Mouse (Mus musculus): ENCODE measurements around the gene Eif5a.

Gene Eif5a

DNA sequence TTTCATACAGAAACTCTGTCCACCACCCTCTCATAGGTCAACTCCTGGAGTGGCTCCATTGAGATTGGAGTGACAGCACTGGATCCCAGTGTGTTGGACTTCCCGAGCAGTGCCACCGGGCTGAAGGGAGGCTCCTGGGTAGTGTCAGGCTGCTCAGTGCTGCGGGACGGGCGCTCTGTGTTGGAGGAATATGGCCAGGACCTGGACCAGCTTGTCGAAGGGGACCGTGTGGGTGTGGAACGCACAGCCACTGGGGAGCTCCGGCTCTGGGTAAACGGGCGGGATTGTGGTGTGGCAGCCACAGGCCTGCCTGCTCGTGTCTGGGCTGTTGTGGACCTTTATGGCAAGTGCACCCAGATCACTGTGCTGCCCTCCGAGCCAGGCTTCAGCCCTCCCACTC is 18.8 kb downstream of the Eif5a start:
- DNase-seq (ENCODE audit: extremely low spot score), result no peak

DNA sequence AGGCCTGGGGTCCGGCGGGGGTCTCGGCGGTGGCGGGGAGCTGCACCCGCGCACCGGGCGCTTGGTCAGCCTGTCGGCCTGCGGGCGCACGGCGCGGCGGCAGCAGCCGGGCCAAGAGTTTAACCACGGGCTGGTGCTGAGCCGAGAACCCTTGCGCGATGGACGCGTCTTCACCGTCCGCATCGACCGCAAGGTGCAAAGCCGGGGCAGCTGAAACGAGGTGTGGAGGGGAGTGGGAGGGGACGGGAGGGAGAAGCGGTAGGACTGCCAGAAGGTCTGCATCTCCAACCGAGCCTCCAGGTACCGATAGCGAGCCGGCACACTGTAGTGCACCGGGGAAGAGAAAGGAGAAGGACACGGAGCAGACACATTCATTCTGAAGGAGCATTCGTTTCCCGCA is 19.8 kb downstream of the Eif5a start:
- no peak for DNase-seq (ENCODE audit: extremely low spot score)

- DNase-seq (ENCODE audit: extremely low spot score), result peak; percentile 92
These were observed 20.3 kb downstream of the Eif5a start for GRCm38 (mm10) chr11:69901406-69901846.

DNA sequence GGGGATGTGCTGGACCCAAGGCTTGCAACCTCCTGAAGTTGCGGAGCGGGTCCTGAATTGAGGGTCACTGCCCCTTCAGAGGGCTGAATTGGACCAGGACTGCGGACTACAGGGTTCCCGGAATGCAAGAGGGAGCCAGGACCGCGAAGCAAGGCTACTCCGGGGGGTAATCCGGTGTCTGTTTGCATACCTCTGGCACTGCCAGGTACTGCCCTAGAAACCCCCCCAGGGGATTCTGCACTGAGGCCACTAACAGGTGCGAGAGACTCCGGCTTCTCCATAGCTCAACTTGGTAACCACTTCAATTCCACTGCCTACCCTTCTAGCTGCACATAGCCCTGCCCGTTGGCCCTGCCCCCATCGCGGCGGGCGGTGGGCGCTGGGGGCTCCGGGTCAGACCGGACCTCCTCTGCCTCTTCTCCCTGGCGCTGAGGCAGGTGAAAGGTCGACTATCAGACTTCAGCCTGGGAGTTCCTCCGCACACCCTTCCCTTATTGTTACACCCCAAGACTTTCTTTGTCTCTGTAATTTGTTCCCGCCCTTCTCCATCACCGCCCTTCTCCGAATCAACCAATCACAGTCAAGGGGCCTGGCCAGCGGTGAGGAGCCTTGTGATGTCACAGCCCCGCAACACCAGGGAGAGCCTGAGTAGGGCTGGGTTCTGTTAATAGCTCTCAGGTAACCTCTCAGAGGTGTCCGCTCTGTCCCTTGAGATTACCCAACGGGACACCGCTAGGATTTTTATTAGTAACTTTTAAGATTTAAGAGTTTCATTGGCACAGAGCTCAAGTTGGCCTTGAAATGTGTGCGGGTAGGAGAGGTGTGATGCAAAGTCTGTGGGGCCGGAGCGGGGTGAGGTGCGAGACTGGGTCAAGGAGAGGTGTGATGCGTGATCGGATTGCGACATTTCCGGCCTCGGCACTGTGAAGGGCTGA is 21.0 kb downstream of the Eif5a start, which contains the start of the genes 2810408A11Rik and Neurl4:
2810408A11Rik (minus strand) TSS at position 517 of the 935 bp plus-strand sequence.
Neurl4 (plus strand) TSS at position 602 of the 935 bp plus-strand sequence.
- peak; percentile 94 for DNase-seq (ENCODE audit: extremely low spot score)

GRCm38 (mm10) chr11:69899870-69900269 is 21.9 kb downstream of the Eif5a start:
- no peak for DNase-seq (ENCODE audit: extremely low spot score)

- DNase-seq (ENCODE audit: extremely low spot score), result no peak
These were observed 26.5 kb downstream of the Eif5a start, which contains the start of gene Acap1 for GRCm38 (mm10) chr11:69895291-69895690. Acap1 (minus strand) TSS chr11:69895539.

GRCm38 (mm10) chr11:69894671-69895070 is 27.1 kb downstream of the Eif5a start:
- no peak for DNase-seq (ENCODE audit: extremely low spot score)

DNA sequence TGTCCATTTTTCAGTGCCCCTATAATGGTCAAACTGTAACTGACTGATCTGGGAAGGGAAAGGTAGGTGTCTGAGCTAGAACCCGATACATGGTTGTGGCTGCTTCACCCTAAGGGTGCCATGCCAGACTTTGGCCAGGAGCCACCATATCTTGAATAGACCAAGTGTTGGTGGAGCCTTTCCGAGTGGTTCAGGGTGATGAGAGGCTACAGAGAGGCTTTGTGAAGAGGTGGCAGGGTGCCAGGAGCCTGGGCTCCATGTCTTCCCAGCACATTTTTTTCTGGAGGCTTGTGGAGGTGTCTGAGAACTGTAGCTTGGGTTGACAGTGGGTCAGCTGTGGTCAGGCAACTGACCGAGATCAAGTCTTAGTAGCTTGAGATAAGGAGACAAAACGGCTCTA is 30.3 kb downstream of the Eif5a start:
- no peak for DNase-seq (ENCODE audit: extremely low spot score)

- DNase-seq (ENCODE audit: extremely low spot score), result no peak
These were observed 34.7 kb downstream of the Eif5a start for GRCm38 (mm10) chr11:69886907-69887635.

DNA sequence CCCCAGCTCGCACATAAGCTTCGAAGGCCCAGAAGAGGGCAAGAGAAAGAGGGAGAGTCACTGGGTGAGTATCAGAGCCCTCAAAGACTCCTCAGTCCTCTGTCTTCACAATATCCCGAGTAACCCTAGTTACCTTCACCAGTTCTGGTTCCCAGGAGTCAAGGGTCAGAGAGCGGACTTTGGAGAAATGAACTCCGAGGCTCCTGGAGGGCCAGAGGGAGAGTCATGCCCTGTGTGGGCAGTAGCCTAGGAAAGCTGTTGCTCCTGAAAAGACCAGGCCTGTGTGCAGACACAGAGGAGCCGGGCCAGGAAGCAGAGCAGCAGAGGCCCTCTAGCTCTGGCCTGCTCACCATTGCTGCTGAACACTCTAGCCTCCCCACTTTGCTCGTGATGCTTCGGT is 37.1 kb downstream of the Eif5a start:
- no peak for DNase-seq (ENCODE audit: extremely low spot score)

DNA sequence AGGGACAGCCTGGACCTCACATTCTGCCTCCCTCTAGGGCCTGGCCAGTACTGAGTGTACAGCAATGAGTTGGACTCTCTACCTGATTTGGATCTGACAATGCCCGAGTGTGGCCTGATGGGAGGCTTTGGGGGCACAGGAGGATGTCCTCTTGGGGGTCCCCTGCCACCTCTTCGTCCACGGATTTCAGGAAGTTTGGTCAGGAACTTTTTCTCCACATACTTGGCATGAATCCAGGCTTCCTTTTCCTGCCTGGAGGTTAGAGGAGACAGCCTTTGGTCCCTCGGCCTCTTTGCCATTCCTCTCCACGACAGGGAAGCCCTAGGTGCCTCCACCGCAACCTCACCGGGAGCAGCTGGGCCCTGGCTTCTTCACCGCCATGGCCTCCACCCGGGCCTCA is 37.5 kb downstream of the Eif5a start:
- DNase-seq (ENCODE audit: extremely low spot score), result no peak

GRCm38 (mm10) chr11:69883527-69884151 is 38.1 kb downstream of the Eif5a start:
- no peak for DNase-seq (ENCODE audit: extremely low spot score)

DNA sequence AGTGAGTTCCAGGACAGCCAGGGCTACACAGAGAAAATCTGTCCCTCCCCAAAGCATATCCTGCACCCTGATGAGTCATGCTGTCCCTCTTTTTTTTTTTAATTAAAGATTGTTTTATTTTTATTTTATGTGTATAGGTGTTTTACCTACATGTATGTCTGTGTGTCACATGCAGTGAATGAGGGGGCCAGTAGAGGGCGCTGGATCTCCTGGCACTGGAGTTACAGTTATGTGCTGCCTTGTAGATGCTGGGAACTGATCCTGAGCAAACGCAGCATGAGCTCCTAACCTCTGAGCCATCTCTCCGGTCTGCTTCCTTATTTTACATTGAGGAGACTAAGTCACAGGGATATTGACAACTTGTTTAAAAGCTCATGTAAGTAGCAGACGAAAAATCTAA is 38.7 kb downstream of the Eif5a start:
- no peak for DNase-seq (ENCODE audit: extremely low spot score)

DNA sequence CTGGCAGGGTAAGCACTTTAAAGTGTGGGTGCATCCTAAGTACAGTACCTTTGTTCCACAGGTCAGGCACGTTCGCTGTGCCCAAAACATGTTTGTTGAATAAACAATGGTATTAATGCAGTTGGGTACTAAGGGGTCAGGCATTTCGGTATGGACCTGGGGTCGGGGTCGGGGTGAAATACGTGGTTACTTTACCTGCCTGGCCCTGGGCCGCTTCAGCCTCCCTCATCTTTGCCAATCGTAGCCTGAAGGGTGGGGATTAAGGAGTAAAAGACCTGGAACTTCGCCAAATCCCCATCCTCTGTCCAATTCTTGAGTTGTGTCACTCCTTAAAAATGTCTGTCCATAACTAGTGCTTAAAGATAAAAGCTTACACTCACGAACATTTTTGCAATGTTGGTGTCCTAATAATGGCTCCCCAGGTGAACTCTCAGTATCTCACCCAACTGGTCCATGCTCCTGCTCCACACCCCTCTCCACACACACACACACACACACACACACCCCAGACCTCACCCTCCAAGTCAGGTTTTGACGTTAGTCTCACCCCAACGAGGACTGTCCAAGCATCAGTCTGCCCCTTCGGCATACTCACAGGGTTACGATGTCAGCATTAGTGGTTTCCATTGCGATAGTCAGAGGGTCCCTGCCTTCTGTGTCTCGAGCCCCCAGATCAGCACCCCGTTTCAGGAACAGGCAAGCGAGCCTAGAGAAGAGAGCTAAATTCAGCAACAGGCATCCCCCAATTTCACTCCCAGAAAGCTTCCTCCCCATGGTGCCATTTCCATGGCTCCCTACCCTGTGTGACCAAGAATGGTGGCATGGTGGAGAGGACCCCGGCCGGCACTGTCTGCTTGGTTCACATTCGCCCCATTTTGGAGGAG is 39.7 kb downstream of the Eif5a start:
- DNase-seq (ENCODE audit: extremely low spot score), result no peak

DNA sequence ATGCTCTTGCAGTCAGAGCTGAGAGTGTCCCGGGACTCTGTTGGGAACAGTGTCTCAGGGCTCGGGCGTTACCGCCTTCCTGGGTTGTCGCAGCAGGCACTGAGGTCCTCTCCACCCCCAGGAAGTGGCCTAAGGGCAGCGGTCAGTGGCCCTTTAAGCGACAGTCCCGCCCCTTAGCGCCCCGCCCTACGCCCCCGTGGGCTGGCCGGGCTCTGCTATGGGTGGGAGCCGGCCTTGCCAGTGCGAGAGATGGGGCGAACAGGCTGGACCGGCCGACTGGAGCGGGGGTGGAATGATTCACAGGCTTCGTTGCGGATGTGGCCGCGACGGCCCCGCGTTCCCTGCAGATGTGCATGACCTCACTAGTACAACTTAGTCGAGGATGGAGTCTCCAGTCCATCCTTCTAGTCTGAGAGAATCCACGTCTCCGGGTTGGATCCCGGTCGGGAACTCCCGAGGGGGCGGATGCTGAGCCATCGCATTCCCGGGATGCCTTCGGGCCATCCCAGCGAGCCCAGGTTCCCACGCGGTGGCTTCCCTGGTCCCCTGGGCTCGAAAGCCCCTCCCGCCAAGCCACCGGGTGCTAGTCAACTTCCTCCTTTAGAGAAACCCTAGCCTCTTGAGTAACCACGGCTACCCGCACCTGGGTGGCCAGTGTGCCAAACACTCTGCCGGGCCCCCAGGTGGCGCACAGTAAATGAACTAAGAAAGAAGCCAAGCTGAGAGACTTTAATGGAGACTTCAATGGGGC is 40.7 kb downstream of the Eif5a start, which contains the start of gene Kctd11:
Kctd11 (minus strand) TSS at position 554 of the 751 bp plus-strand sequence.
- peak; percentile 94 for DNase-seq (ENCODE audit: extremely low spot score)

GRCm38 (mm10) chr11:69880506-69880852 is 41.3 kb downstream of the Eif5a start:
- no peak for DNase-seq (ENCODE audit: extremely low spot score)

DNA sequence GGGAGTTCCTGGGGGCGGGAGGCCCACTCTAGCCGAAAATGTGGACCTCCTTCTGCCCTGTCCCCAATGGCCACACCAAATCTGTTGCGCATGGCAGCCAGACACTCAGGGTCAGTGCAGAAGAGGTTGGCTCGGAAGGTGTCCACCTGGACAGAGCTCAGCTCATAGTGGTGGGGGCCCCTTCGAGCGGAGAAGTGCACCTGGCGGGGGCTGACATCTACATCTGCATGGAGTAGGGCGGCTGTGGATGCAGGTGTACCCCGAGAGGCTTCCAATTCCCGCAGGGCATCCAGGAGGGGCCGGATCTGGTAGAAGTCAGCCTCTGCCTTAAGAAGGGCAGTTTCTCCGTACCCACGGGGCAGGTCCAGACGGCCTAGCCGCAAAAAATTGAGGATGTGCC is 42.0 kb downstream of the Eif5a start:
- DNase-seq (ENCODE audit: extremely low spot score), result no peak

DNA sequence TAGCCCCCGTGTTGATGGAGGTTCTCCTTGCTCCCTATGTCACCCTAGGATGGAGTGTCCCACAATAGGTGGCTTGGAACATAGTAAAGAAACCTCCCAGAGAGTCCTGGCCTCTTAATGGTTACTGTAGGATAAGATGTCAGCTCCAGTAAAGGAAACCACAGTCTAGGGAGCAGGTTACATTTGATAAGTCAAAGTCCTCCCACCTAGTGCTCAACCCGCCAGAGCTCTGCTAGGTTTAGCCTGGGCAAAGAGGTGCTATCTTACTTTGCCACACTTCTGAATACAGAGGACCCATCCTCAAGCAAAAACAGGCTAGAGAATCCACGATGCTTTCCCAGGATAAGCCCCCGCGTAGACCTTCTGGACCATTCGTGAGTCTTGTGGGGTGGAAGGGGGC is 42.8 kb downstream of the Eif5a start:
- DNase-seq (ENCODE audit: extremely low spot score), result no peak

GRCm38 (mm10) chr11:69878399-69878798 is 43.4 kb downstream of the Eif5a start:
- DNase-seq (ENCODE audit: extremely low spot score), result no peak

GRCm38 (mm10) chr11:69877878-69878277 is 43.9 kb downstream of the Eif5a start, which contains the start of gene Tmem95:
Tmem95 (minus strand) TSS chr11:69878018.
- DNase-seq (ENCODE audit: extremely low spot score), result no peak
